Mouse (Mus musculus) splenic B cell, adult 2 months (primary cell): ENCODE measurements at regions not wholly inside any gene's neighbourhood (a gene's known extent, or its start where the extent isn't known, plus 50 kb on each side); places are given as distances from the start of the nearest gene placed in this dataset.

Experiments used
- DNase-seq: peaks from one replicate; pipeline ENCODE4 v3.0.0-alpha.2; 2011; ENCODE audit warnings: low read depth, low spot score
- H3K27me3 ChIP-seq: 2 replicates; pipeline ENCODE4 v1.6.1; 2012; ENCODE audit warnings: mild to moderate bottlenecking, low read length, moderate library complexity, mixed read lengths; ENCODE audit not compliant: control insufficient read depth, poor library complexity, insufficient read depth, severe bottlenecking
- H3K36me3 ChIP-seq: 2 replicates; pipeline ENCODE4 v1.6.1; 2012; ENCODE audit warnings: mild to moderate bottlenecking, low read length, moderate library complexity, mixed read lengths; ENCODE audit not compliant: control insufficient read depth, poor library complexity, insufficient read depth, severe bottlenecking

DNA sequence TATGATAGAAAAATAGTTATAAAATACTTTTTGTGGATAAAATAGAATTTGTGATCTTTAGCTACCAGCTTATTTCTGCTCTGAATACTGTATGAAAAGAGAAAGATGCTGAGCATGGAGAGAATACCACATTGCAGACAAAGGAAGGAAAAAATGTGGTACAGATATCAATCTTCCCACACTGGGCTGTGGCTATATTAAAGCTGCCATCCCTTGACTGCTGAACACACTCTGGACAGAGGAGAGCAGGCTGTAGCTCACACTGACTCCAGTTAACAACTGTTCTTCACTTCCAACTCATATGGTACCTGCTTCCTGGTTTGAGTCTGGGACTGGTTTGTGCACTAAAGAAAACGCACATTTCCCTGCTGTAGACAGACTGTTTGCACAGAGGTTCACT lies 76.7 kb upstream of the Try4 start:
- Histone ChIP-seq H3K27me3 (no peaks in the 10 kb centered on the region), H3K36me3 (no peaks in the 10 kb centered on the region)
- no peak for DNase-seq

DNA sequence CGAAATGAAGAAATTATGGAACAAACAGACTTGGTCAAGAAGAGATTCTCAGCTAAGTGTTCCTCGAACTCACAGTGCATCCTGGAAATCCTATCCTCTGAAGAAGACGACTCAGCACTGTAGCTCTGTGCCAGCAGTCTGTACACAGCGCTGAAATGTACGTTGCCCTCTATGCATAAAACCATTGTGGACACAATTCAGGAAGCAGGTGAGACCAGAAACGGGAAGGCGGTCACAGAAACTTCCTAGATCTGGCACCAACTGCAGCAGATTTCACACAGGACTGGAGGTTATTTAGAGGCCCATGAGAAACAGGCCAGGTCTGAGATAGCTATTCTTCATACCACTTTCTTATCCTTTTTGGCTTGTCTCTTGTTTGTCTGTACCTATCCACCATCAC lies 83.7 kb upstream of the Try4 start:
- H3K36me3 ChIP-seq: no peaks in the 10 kb centered on the region
- no peaks in the 10 kb centered on the region for H3K27me3 ChIP-seq
- no peak for DNase-seq

DNA sequence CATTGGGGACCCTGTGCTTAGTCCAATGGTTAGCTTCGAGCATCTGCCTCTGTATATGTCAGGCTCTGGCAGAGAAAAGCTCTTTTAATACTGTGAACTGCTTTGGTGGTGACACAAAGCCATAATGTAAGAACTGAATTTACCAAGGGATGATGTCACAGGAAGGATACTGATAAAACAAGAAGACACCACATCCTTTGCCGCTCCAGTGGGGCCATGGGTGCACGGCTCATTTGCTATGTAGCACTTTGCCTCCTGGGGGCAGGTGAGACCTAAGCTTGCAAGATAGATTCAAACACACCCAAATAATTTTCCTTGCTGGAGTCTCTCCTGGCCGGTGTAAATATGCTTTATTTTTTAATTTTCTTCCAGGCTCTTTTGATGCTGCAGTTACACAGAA lies 86.2 kb upstream of the Try4 start:
- DNase-seq: no peak
- H3K36me3 ChIP-seq: no peaks in the 10 kb centered on the region
- H3K27me3 ChIP-seq: no peaks in the 10 kb centered on the region

DNA sequence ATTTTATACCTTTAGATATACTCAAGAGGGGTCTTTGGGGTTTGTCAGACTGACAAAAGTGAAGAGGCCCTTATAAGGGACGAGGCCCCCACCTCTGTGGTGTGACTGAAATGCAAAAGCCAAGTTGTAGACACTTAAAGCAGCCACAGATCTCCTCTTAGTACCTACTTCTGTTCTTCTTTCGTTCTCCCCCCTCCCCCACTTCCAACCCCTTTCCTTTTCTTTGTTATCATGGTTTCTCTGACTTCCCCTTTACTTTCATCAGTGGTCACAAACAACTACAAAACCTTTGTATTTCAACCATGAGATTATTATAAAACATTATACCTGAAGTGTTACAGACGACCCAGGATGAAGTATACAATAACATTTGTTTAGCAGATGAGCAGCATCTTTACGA lies 96.2 kb upstream of the Try4 start:
- Histone ChIP-seq H3K27me3 (no peaks in the 10 kb centered on the region), H3K36me3 (no peaks in the 10 kb centered on the region)
- DNase-seq: no peak

DNA sequence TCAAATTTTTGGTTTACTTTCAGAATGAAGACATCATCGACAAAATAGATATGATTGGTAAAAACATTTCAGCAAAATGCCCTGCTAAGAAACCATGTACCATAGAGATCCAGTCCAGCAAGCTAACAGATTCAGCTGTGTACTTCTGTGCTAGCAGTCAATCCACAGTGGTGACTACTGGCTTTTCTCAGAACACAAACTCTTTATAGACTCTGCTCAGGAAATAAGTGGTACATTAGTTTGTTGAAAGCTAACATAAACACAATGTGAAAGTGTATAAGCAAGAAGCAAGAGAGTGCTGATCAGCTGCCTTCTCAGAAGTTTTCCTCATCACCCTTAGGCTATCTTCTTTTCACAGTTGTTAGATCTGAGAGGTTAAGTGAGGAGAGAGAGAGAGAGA lies 99.2 kb upstream of the Try4 start:
- no peaks in the 10 kb centered on the region for H3K36me3 ChIP-seq
- DNase-seq: no peak
- H3K27me3 ChIP-seq: no peaks in the 10 kb centered on the region

DNA sequence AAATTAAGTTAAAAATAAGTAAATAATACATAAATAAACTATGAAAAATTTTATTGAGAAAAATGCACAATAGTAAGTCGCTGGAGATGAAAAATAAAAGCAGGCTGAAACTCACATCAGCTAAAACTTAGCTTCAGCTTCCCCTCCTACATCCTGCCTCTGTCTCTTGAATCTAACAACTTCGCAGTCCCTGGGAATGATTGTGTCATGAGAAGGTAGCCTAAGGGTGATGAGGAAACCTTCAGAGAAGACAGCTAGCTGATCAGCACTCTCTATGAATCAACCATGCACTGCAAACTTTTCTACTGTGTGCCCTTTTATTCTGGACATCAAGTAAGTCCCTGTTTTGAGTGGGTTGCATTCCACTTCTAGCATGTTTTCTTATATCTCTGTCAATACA lies 99.8 kb upstream of the Try4 start:
- H3K27me3 ChIP-seq: no peaks in the 10 kb centered on the region
- no peaks in the 10 kb centered on the region for H3K36me3 ChIP-seq
- DNase-seq: no peak

DNA sequence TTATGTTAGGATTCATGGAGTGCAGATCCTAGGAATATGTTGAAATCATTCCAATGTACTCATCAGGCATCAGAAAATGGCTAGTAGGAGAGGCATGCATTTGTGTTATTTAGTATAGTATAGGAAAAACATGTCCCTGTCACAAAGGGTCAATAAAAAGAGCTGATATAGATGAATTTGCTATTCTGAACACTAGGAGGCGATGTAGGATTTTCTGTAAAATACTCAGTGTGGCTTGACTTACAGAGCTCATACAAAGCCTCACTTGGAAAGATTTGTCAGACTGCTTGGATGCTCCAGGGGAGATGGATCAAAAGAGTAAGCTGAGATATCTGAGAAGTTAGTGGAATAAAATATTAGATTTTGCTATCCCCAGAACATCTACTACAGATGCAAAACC lies 107.6 kb upstream of the Try4 start:
- H3K36me3 ChIP-seq: no peaks in the 10 kb centered on the region
- peak; percentile 11 for DNase-seq
- H3K27me3 ChIP-seq: no peaks in the 10 kb centered on the region

DNA sequence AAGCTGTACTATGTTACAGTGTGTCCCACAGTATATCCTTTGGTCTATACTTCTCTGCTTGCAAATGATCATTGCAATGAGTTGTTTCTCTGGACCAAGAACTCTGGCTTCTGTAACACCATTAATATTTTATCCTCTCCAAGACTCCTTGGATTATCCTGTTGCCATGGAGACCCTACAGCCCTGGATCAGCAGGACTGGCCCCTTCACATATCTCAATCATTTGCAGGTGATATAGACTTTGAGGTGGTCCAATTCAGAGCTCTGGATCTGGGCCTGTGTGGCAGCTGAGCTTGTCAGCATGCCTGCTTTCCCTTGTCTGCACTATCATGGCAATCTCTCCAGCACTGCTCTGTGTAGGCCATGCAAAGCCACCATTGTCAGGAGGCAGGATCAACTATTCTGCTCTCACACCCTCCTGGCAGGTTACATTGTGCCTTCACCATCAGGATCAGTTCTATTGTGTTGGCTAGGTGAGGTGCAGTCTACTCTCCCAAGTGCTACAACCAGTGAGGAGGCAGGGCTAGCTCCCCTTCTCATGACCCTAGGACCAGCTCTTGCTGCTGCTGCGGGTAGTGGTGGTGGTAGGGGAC lies 110.2 kb upstream of the Try4 start:
- no peaks in the 10 kb centered on the region for H3K36me3 ChIP-seq
- H3K27me3 ChIP-seq: no peaks in the 10 kb centered on the region
- no peak for DNase-seq

DNA sequence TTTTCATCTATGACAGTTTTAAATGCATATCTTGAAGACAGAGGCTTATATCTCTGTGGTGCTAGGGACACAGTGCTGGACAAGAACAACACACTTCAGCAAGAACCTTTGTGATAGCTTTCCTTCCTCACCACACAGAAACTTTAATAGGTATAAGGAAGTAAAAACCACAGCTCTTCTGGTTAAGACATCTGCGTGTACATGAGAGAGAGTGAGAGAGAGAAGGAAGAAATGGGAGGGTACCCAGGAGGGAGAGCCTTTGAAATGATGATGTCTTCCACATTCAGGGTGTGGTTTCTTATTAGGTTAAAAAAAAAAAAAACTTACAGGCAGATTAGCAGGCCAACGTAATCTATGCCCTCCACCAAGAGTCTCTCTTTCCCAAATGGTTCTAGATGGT lies 113.2 kb upstream of the Try4 start:
- no peak for DNase-seq
- H3K36me3 ChIP-seq: no peaks in the 10 kb centered on the region
- H3K27me3 ChIP-seq: no peaks in the 10 kb centered on the region

DNA sequence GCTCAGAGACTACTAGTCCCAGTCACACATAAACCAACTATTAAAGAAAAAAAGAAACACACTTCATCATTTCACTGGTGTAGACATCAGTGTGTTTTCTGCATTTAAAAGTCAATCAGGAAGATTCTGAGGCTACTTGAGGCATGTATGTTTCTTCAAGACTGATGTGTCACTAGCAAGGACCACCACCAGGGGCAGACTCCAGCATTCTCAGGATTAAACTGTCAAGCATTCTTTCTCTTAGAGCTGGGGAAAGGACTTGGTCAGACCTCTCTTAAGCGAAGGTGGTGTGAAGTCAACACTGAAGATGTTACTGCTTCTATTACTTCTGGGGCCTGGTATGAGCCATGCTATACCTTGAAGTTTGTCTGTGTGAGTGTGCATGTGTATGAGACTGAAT lies 114.1 kb upstream of the Try4 start:
- Histone ChIP-seq H3K36me3 (no peaks in the 10 kb centered on the region), H3K27me3 (no peaks in the 10 kb centered on the region)
- DNase-seq: no peak

DNA sequence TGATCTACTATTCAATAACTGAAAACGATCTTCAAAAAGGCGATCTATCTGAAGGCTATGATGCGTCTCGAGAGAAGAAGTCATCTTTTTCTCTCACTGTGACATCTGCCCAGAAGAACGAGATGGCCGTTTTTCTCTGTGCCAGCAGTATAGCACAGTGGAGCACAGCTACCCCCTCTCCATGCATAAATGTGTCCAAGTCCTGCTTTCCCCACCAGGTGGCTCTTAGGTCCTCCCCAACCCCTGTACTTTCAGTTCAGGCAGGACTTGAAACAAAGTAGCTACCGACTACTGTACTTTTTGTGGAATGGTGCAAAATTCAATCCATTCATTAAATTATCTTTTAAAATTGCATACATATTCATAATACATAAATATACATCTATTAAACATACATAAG lies 123.2 kb upstream of the Try4 start:
- no peak for DNase-seq
- Histone ChIP-seq H3K27me3 (no peaks in the 10 kb centered on the region), H3K36me3 (no peaks in the 10 kb centered on the region)

DNA sequence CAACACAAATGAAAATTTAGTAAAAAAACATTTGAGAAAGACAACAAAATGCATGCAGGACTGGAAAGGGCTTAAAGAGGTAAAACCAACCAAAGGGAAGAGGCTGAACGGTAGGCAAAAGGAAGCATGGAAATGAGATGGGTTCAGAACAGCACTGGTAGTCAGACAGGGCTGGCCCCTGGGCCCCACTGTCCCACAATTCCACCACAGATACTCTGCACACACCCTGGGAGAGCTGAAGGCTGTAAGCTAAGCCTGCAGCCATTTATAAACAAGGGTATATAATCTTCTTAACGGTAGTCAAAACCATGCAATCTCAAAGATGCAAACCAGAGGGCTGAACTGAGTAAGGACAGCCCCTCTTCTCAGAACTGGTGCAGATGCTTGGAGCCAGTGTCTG lies 124.0 kb upstream of the Try4 start:
- Histone ChIP-seq H3K27me3 (no peaks in the 10 kb centered on the region), H3K36me3 (no peaks in the 10 kb centered on the region)
- no peak for DNase-seq

DNA sequence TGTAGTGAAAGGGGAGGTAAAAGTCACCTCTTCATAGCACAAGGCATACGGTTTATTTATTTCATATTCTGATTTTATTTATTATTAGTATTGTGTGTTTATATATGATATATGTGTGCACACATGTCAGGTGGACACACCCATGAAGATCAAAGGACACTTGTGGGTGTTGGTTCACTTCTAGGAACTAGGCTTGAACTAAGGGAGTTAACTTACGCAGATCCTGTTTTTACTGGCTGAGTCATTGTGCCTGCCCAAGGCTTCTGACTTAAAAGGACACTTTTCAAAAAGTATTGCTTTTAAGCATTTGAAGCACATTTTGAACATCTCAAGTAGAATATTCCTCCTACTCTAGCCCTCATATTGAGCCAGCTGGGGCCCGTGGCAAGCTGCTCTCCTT lies 124.9 kb upstream of the Try4 start:
- no peaks in the 10 kb centered on the region for H3K36me3 ChIP-seq
- DNase-seq: no peak
- no peaks in the 10 kb centered on the region for H3K27me3 ChIP-seq

DNA sequence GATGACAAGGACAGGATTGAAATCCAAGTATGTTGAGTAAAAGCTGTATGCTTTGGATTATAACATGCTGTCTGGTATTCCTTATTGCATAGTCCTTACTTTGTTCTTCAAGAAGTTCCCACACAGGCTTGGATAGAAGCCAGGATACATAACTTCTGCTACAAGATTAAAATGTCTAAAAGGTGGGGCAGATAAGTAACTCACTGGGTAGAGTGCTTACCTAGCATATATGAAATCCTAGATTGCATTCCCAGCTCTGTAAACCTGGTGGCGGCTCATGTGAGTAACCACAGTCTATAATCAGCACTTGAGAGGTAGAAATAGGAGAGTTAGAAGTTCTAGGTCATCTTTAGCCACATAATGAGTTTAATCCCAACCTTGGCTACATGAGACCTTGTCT lies 126.0 kb upstream of the Try4 start:
- Histone ChIP-seq H3K36me3 (no peaks in the 10 kb centered on the region), H3K27me3 (no peaks in the 10 kb centered on the region)
- no peak for DNase-seq

DNA sequence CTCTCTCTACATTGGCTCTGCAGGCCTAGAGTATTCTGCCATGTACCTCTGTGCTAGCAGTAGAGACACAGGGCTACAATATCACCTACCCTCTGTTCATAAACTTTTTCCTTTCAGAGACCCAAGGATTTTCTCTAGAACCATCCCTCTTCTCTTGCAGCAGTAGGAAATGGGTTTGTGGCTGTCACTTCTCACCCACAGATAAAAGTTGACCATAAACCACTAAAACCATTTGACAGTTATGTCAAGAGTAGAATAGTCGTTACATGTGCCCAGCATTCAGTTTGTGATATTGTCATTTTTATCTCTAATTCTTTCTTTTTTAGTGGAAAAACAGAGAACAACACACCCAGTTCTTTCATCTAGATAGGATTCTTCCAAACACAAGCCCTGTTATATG lies 128.2 kb upstream of the 2210010C04Rik start:
- no peaks in the 10 kb centered on the region for H3K36me3 ChIP-seq
- no peak for DNase-seq

DNA sequence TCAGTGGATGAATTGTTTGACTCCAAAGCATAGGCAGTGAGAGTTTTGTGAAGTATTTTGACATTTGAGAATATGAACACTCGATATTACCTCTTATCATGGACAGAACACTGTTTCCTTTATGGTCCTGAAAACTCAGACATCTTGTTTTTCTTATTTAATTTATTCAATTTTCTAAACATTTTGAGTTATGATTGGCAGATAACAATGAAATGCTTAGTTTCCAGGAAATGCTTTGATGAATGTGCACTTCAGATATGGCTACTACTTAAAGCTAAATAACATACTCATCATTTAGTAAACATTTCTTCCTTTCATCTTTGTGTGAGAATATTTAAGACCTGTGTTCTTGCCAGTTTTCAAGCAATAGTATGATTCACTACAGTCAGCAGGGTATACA lies 126.4 kb upstream of the 2210010C04Rik start:
- DNase-seq: no peak
- Histone ChIP-seq H3K36me3 (no peaks in the 10 kb centered on the region), H3K27me3 (no peaks in the 10 kb centered on the region)

More for the DNA sequence above, 128.2 kb upstream of the 2210010C04Rik start:
- H3K27me3 ChIP-seq: no peaks in the 10 kb centered on the region
